Mouse (Mus musculus) pancreas, adult 10 weeks (tissue): ENCODE data around the gene Gm10330. TPM values are rescaled to one million over a fixed set of nuclear protein-coding genes. Genes with fewer than 3 reads are reported as not detected.

Experiments
- polyA plus RNA-seq: library from polyadenylated mRNA; stranded (reverse); fragments of 350-450 nt; fragmentation: Illumina TruSeq; extraction: RNeasy Lipid Tissue Mini Kit (QIAGEN cat#74804); gene quantifications from one replicate; pipeline ENCODE4 v1.2.3, GENCODE M21; 2015; ENCODE audit warnings: low read depth, low replicate concordance; ENCODE audit not compliant: insufficient read depth

The Gm10330 gene
- not detected for polyA plus RNA-seq

GRCm38 (mm10) chr12:23780165-23780564, at the start of gene Gm10330:
Gm10330 (minus strand) TSS chr12:23780265.

